Mouse (Mus musculus): ENCODE measurements around the gene Trpm2. TPM values are rescaled to one million over a fixed set of nuclear protein-coding genes. Genes with fewer than 3 reads are reported as not detected.

Gene Trpm2
- total and polyA plus RNA-seq, 2 experiments from 2014 or later: 0.11 to 0.27 TPM

GRCm38 (mm10) chr10:77869651-77870050 is 100.7 kb downstream of the Trpm2 start:
- TF ChIP-seq CTCF (IDR thresholded peaks at IDR 0.05; ENCODE audit: low read depth) (no peak), EP300 (IDR thresholded peaks at IDR 0.05; ENCODE audit: low read depth) (no peak)
- H3K27ac ChIP-seq (ENCODE audit: low read depth): no peak overlapping the region
- no peaks in the 10 kb centered on the region for H3K4me1 ChIP-seq (ENCODE audit: control insufficient read depth, insufficient read depth)
- no peaks in the 10 kb centered on the region for H3K36me3 ChIP-seq (replicated peaks; ENCODE audit: control insufficient read depth, insufficient read depth, low read length)
- H3K4me3 ChIP-seq (ENCODE audit: low read depth, low read length): no peak overlapping the region
- no peak overlapping the region for H3K4me2 ChIP-seq (ENCODE audit: low read depth, low read length)
- 73% methylated on average over 7 of the region's 7 CpGs for WGBS
- H3K9me3 ChIP-seq (replicated peaks; ENCODE audit: control insufficient read depth, low read length): no peaks in the 10 kb centered on the region; the same call in 1 of the 2 replicates
- ATAC-seq (ENCODE audit: insufficient read depth, low read depth) (no peak), DNase-seq (ENCODE audit: low spot score) (no peak)
- no peak overlapping the region for H3K9ac ChIP-seq (replicated peaks; ENCODE audit: low read depth, low read length)
- H3K27me3 ChIP-seq (ENCODE audit: control insufficient read depth, insufficient read depth, low read length): no peaks in the 10 kb centered on the region

GRCm38 (mm10) chr10:77867546-77867945 is 102.8 kb downstream of the Trpm2 start:
- no peak overlapping the region for H3K4me2 ChIP-seq (ENCODE audit: low read depth, low read length)
- no peak overlapping the region for H3K27ac ChIP-seq (ENCODE audit: low read depth)
- ATAC-seq (ENCODE audit: insufficient read depth, low read depth): no peak
- TF ChIP-seq EP300 (IDR thresholded peaks at IDR 0.05; ENCODE audit: low read depth) (no peak), CTCF (IDR thresholded peaks at IDR 0.05; ENCODE audit: low read depth) (no peak)
- H3K4me3 ChIP-seq (ENCODE audit: low read depth, low read length): no peak overlapping the region
- no peak overlapping the region for H3K9ac ChIP-seq (replicated peaks; ENCODE audit: low read depth, low read length)
- H3K9me3 ChIP-seq (replicated peaks; ENCODE audit: control insufficient read depth, low read length): no peaks in the 10 kb centered on the region; the same call in 1 of the 2 replicates
- 13% methylated on average over 1 of the region's 1 CpGs for WGBS
- no peaks in the 10 kb centered on the region for H3K27me3 ChIP-seq (ENCODE audit: control insufficient read depth, insufficient read depth, low read length)
- no peaks in the 10 kb centered on the region for H3K4me1 ChIP-seq (ENCODE audit: control insufficient read depth, insufficient read depth)
- H3K36me3 ChIP-seq (replicated peaks; ENCODE audit: control insufficient read depth, insufficient read depth, low read length): no peaks in the 10 kb centered on the region
- DNase-seq (ENCODE audit: low spot score): no peak

GRCm38 (mm10) chr10:77864762-77865143 is 105.6 kb downstream of the Trpm2 start:
- Histone ChIP-seq H3K4me3 (ENCODE audit: low read depth, low read length) (no peak overlapping the region), H3K4me1 (ENCODE audit: control insufficient read depth, insufficient read depth) (no peaks in the 10 kb centered on the region), H3K27ac (ENCODE audit: low read depth) (no peak overlapping the region), H3K9me3 (replicated peaks; ENCODE audit: control insufficient read depth, low read length) (no peaks in the 10 kb centered on the region), H3K27me3 (ENCODE audit: control insufficient read depth, insufficient read depth, low read length) (no peaks in the 10 kb centered on the region), H3K36me3 (replicated peaks; ENCODE audit: control insufficient read depth, insufficient read depth, low read length) (no peaks in the 10 kb centered on the region), H3K4me2 (ENCODE audit: low read depth, low read length) (no peak overlapping the region), H3K9ac (replicated peaks; ENCODE audit: low read depth, low read length) (no peak overlapping the region)
- WGBS: 37% methylated on average over 11 of the region's 11 CpGs
- ATAC-seq (ENCODE audit: insufficient read depth, low read depth): no peak
- no peak for TF ChIP-seq EP300 (IDR thresholded peaks at IDR 0.05; ENCODE audit: low read depth)
- TF ChIP-seq CTCF (IDR thresholded peaks at IDR 0.05; ENCODE audit: low read depth): no peak
- DNase-seq (ENCODE audit: low spot score): no peak

- DNase-seq (ENCODE audit: low spot score) (no peak), ATAC-seq (ENCODE audit: insufficient read depth, low read depth) (no peak)
- WGBS: 34% methylated on average over 13 of the region's 14 CpGs
- Histone ChIP-seq H3K4me2 (ENCODE audit: low read depth, low read length) (no peak overlapping the region), H3K9ac (replicated peaks; ENCODE audit: low read depth, low read length) (no peak overlapping the region), H3K27me3 (ENCODE audit: control insufficient read depth, insufficient read depth, low read length) (no peaks in the 10 kb centered on the region), H3K36me3 (replicated peaks; ENCODE audit: control insufficient read depth, insufficient read depth, low read length) (no peaks in the 10 kb centered on the region), H3K4me3 (ENCODE audit: low read depth, low read length) (no peak overlapping the region), H3K9me3 (replicated peaks; ENCODE audit: control insufficient read depth, low read length) (no peaks in the 10 kb centered on the region), H3K27ac (ENCODE audit: low read depth) (no peak overlapping the region), H3K4me1 (ENCODE audit: control insufficient read depth, insufficient read depth) (no peaks in the 10 kb centered on the region)
- TF ChIP-seq EP300 (IDR thresholded peaks at IDR 0.05; ENCODE audit: low read depth) (no peak), CTCF (IDR thresholded peaks at IDR 0.05; ENCODE audit: low read depth) (no peak)
These were observed 106.1 kb downstream of the Trpm2 start for GRCm38 (mm10) chr10:77864067-77864761.

GRCm38 (mm10) chr10:77861675-77862074 is 108.7 kb downstream of the Trpm2 start, which contains the start of gene Gm3285:
Gm3285 (plus strand) TSS chr10:77861975.
- H3K27ac ChIP-seq (ENCODE audit: low read depth): no peak within 1 kb of the TSS
- TF ChIP-seq CTCF (IDR thresholded peaks at IDR 0.05; ENCODE audit: low read depth) (no peak), EP300 (IDR thresholded peaks at IDR 0.05; ENCODE audit: low read depth) (no peak)
- no peaks in the 10 kb centered on the region for H3K27me3 ChIP-seq (ENCODE audit: control insufficient read depth, insufficient read depth, low read length)
- H3K4me2 ChIP-seq (ENCODE audit: low read depth, low read length): no peak within 1 kb of the TSS
- ATAC-seq (ENCODE audit: insufficient read depth, low read depth): no peak
- H3K4me3 ChIP-seq (ENCODE audit: low read depth, low read length): no peak within 1 kb of the TSS
- H3K9me3 ChIP-seq (replicated peaks; ENCODE audit: control insufficient read depth, low read length): no peaks in the 10 kb centered on the region
- 46% methylated on average over 7 of the region's 7 CpGs for WGBS
- H3K4me1 ChIP-seq (ENCODE audit: control insufficient read depth, insufficient read depth): no peaks in the 10 kb centered on the region
- no peaks in the 10 kb centered on the region for H3K36me3 ChIP-seq (replicated peaks; ENCODE audit: control insufficient read depth, insufficient read depth, low read length)
- DNase-seq (ENCODE audit: low spot score): no peak
- H3K9ac ChIP-seq (replicated peaks; ENCODE audit: low read depth, low read length): no peak within 1 kb of the TSS

Other genes with a start within 250 kb of the Trpm2 start
- gene Krtap12-1, start 250.0 kb downstream of the Trpm2 start, total RNA-seq (2014; rRNA removed; ENCODE audit: low replicate concordance): not detected in 2 replicates
- gene Krtap12-1, start 250.0 kb downstream of the Trpm2 start, polyA plus RNA-seq (2015; fragmentation: Nextera tagmentation; extraction: Ambion mirVana): not detected in 2 replicates
- not detected in 2 replicates for gene Gm10100, start 244.1 kb downstream of the Trpm2 start, total RNA-seq (2014; rRNA removed; ENCODE audit: low replicate concordance)
- not detected in 2 replicates for gene Gm10100, start 244.1 kb downstream of the Trpm2 start, polyA plus RNA-seq (2015; fragmentation: Nextera tagmentation; extraction: Ambion mirVana)
- gene Gm18596, start 227.9 kb downstream of the Trpm2 start, total RNA-seq (2014; rRNA removed; ENCODE audit: low replicate concordance): not detected in 2 replicates
- gene Gm18596, start 227.9 kb downstream of the Trpm2 start, polyA plus RNA-seq (2015; fragmentation: Nextera tagmentation; extraction: Ambion mirVana): not detected in 2 replicates
- not detected in 2 replicates for gene Gm9736, start 219.2 kb downstream of the Trpm2 start, total RNA-seq (2014; rRNA removed; ENCODE audit: low replicate concordance)
- not detected in 2 replicates for gene Gm9736, start 219.2 kb downstream of the Trpm2 start, polyA plus RNA-seq (2015; fragmentation: Nextera tagmentation; extraction: Ambion mirVana)
- gene Gm3233, start 210.9 kb downstream of the Trpm2 start, total RNA-seq (2014; rRNA removed; ENCODE audit: low replicate concordance): not detected in 2 replicates
- not detected in 2 replicates for gene Gm3233, start 210.9 kb downstream of the Trpm2 start, polyA plus RNA-seq (2015; fragmentation: Nextera tagmentation; extraction: Ambion mirVana)
- gene Gm3238, start 199.2 kb downstream of the Trpm2 start, total RNA-seq (2014; rRNA removed; ENCODE audit: low replicate concordance): not detected in 2 replicates
- not detected in 2 replicates for gene Gm3238, start 199.2 kb downstream of the Trpm2 start, polyA plus RNA-seq (2015; fragmentation: Nextera tagmentation; extraction: Ambion mirVana)
- gene Gm7138, start 193.6 kb downstream of the Trpm2 start, total RNA-seq (2014; rRNA removed; ENCODE audit: low replicate concordance): not detected in 2 replicates
- gene Gm7138, start 193.6 kb downstream of the Trpm2 start, polyA plus RNA-seq (2015; fragmentation: Nextera tagmentation; extraction: Ambion mirVana): not detected in 2 replicates
- gene Gm3250, start 188.0 kb downstream of the Trpm2 start, total RNA-seq (2014; rRNA removed; ENCODE audit: low replicate concordance): not detected in 2 replicates
- gene Gm3250, start 188.0 kb downstream of the Trpm2 start, polyA plus RNA-seq (2015; fragmentation: Nextera tagmentation; extraction: Ambion mirVana): not detected in 2 replicates
- gene Gm7137, start 182.4 kb downstream of the Trpm2 start, total RNA-seq (2014; rRNA removed; ENCODE audit: low replicate concordance): not detected in 2 replicates
- not detected in 2 replicates for gene Gm7137, start 182.4 kb downstream of the Trpm2 start, polyA plus RNA-seq (2015; fragmentation: Nextera tagmentation; extraction: Ambion mirVana)
- not detected in 2 replicates for gene Gm9639, start 175.5 kb downstream of the Trpm2 start, total RNA-seq (2014; rRNA removed; ENCODE audit: low replicate concordance)
- gene Gm9639, start 175.5 kb downstream of the Trpm2 start, polyA plus RNA-seq (2015; fragmentation: Nextera tagmentation; extraction: Ambion mirVana): not detected in 2 replicates
- not detected in 2 replicates for gene Gm19668, start 171.4 kb downstream of the Trpm2 start, total RNA-seq (2014; rRNA removed; ENCODE audit: low replicate concordance)
- gene Gm19668, start 171.4 kb downstream of the Trpm2 start, polyA plus RNA-seq (2015; fragmentation: Nextera tagmentation; extraction: Ambion mirVana): not detected in 2 replicates
- not detected in 2 replicates for gene Gm9507, start 158.7 kb downstream of the Trpm2 start, total RNA-seq (2014; rRNA removed; ENCODE audit: low replicate concordance)
- not detected in 2 replicates for gene Gm9507, start 158.7 kb downstream of the Trpm2 start, polyA plus RNA-seq (2015; fragmentation: Nextera tagmentation; extraction: Ambion mirVana)
- not detected in 2 replicates for gene Gm2696, start 155.9 kb downstream of the Trpm2 start, total RNA-seq (2014; rRNA removed; ENCODE audit: low replicate concordance)
- gene Gm2696, start 155.9 kb downstream of the Trpm2 start, polyA plus RNA-seq (2015; fragmentation: Nextera tagmentation; extraction: Ambion mirVana): not detected in 2 replicates
- gene Krtap10-4, start 143.5 kb downstream of the Trpm2 start, total RNA-seq (2014; rRNA removed; ENCODE audit: low replicate concordance): not detected in 2 replicates
- gene Krtap10-4, start 143.5 kb downstream of the Trpm2 start, polyA plus RNA-seq (2015; fragmentation: Nextera tagmentation; extraction: Ambion mirVana): not detected in 2 replicates
- not detected in 2 replicates for gene Krtap10-10, start 134.6 kb downstream of the Trpm2 start, total RNA-seq (2014; rRNA removed; ENCODE audit: low replicate concordance)
- not detected in 2 replicates for gene Krtap10-10, start 134.6 kb downstream of the Trpm2 start, polyA plus RNA-seq (2015; fragmentation: Nextera tagmentation; extraction: Ambion mirVana)
- gene Gm36176, start 123.8 kb downstream of the Trpm2 start, total RNA-seq (2014; rRNA removed; ENCODE audit: low replicate concordance): not detected in 2 replicates
- gene Gm36176, start 123.8 kb downstream of the Trpm2 start, polyA plus RNA-seq (2015; fragmentation: Nextera tagmentation; extraction: Ambion mirVana): not detected in 2 replicates
- not detected in 2 replicates for gene Gm10318, start 117.7 kb downstream of the Trpm2 start, total RNA-seq (2014; rRNA removed; ENCODE audit: low replicate concordance)
- not detected in 2 replicates for gene Gm10318, start 117.7 kb downstream of the Trpm2 start, polyA plus RNA-seq (2015; fragmentation: Nextera tagmentation; extraction: Ambion mirVana)
- not detected in 2 replicates for gene Gm3285, start 108.6 kb downstream of the Trpm2 start, total RNA-seq (2014; rRNA removed; ENCODE audit: low replicate concordance)
- not detected in 2 replicates for gene Gm3285, start 108.6 kb downstream of the Trpm2 start, polyA plus RNA-seq (2015; fragmentation: Nextera tagmentation; extraction: Ambion mirVana)
- 0.08 and 2.5 TPM in 2 replicates for gene Lrrc3, start 68.0 kb downstream of the Trpm2 start, total RNA-seq (2014; rRNA removed; ENCODE audit: low replicate concordance)
- gene Lrrc3, start 68.0 kb downstream of the Trpm2 start, polyA plus RNA-seq (2015; fragmentation: Nextera tagmentation; extraction: Ambion mirVana): 0.54 and 0.63 TPM in 2 replicates
- gene 1810043G02Rik, start 8.0 kb upstream of the Trpm2 start, total RNA-seq (2014; rRNA removed; ENCODE audit: low replicate concordance): 14.8 and 48.9 TPM in 2 replicates
- 18.1 and 18.6 TPM in 2 replicates for gene 1810043G02Rik, start 8.0 kb upstream of the Trpm2 start, polyA plus RNA-seq (2015; fragmentation: Nextera tagmentation; extraction: Ambion mirVana)
- gene Pfkl, start 39.5 kb upstream of the Trpm2 start, total RNA-seq (2014; rRNA removed; ENCODE audit: low replicate concordance): 353 and 356 TPM in 2 replicates
- gene Pfkl, start 39.5 kb upstream of the Trpm2 start, polyA plus RNA-seq (2015; fragmentation: Nextera tagmentation; extraction: Ambion mirVana): 68.9 and 71.0 TPM in 2 replicates
- gene Dnmt3l, start 71.4 kb upstream of the Trpm2 start, total RNA-seq (2014; rRNA removed; ENCODE audit: low replicate concordance): not detected in 2 replicates
- not detected in 2 replicates for gene Dnmt3l, start 71.4 kb upstream of the Trpm2 start, polyA plus RNA-seq (2015; fragmentation: Nextera tagmentation; extraction: Ambion mirVana)
- gene Aire, start 73.0 kb upstream of the Trpm2 start, total RNA-seq (2014; rRNA removed; ENCODE audit: low replicate concordance): not detected in 2 replicates
- not detected in 2 replicates for gene Aire, start 73.0 kb upstream of the Trpm2 start, polyA plus RNA-seq (2015; fragmentation: Nextera tagmentation; extraction: Ambion mirVana)
- gene Icosl, start 98.7 kb upstream of the Trpm2 start, total RNA-seq (2014; rRNA removed; ENCODE audit: low replicate concordance): 6.1 and 7.4 TPM in 2 replicates
- 1.2 and 1.9 TPM in 2 replicates for gene Icosl, start 98.7 kb upstream of the Trpm2 start, polyA plus RNA-seq (2015; fragmentation: Nextera tagmentation; extraction: Ambion mirVana)
- gene D10Jhu81e, start 199.2 kb upstream of the Trpm2 start, total RNA-seq (2014; rRNA removed; ENCODE audit: low replicate concordance): 438 and 442 TPM in 2 replicates
- gene D10Jhu81e, start 199.2 kb upstream of the Trpm2 start, polyA plus RNA-seq (2015; fragmentation: Nextera tagmentation; extraction: Ambion mirVana): 87.9 and 92.0 TPM in 2 replicates
- 11.5 and 12.1 TPM in 2 replicates for gene Pwp2, start 214.6 kb upstream of the Trpm2 start, total RNA-seq (2014; rRNA removed; ENCODE audit: low replicate concordance)
- 6.2 and 6.9 TPM in 2 replicates for gene Pwp2, start 214.6 kb upstream of the Trpm2 start, polyA plus RNA-seq (2015; fragmentation: Nextera tagmentation; extraction: Ambion mirVana)

Data from heart, postnatal 0 days (tissue).